In genomic region chr14:54072283-54072912, GRCm38 (mm10) we compare ENCODE assay signal across 14 mouse cellular contexts.
A peak's percentile ranks its signal among the peaks of the same experiment; 100 is the strongest.
DNase-seq lines count a peak whose midpoint lies in the region; ATAC-seq lines count a peak whose summit lies in the region.
"Had no signal": no experiment of that assay in that cellular context is flagged by ENCODE, and none has a peak within 500 bp of the region (broad histone marks: within the 10 kb centered on the region; RNA-seq: fewer than 3 reads in every experiment).

No protein-coding gene starts in this region.

- no peaks in the 10 kb centered on the region for H3K27me3 ChIP-seq in lung, embryonic 15.5 days
- H3K27me3 ChIP-seq: forebrain, embryonic 15.5 days; hindbrain, embryonic 15.5 days; Patski had no signal

- H3K9me3 ChIP-seq in lung, embryonic 15.5 days, result no peaks in the 10 kb centered on the region
- H3K9me3 ChIP-seq: forebrain, embryonic 15.5 days; hindbrain, embryonic 15.5 days had no signal

- intact Hi-C loops in left cerebral cortex, postnatal 36 days (cut with DNase I), result no loop called here

- H3K4me2 ChIP-seq in lung, embryonic 15.5 days, result peak overlapping the region; percentile 34
- H3K4me2 ChIP-seq: forebrain, embryonic 15.5 days; hindbrain, embryonic 15.5 days had no signal

- no peak overlapping the region for H3K4me3 ChIP-seq in lung, embryonic 15.5 days
- H3K4me3 ChIP-seq: forebrain, embryonic 15.5 days; hindbrain, embryonic 15.5 days had no signal

- WGBS in lung, embryonic 15.5 days, result 32% methylated on average over 10 of the region's 10 CpGs

- no peak for DNase-seq in frontal cortex, adult 2 months (ENCODE audit: extremely low spot score in 1 of 2, low spot score in 1 of 2)
- DNase-seq in lung, adult 18-20 months, result no peak
- DNase-seq in heart, adult 8-10 months (ENCODE audit: low spot score), result peak; percentile 11
- DNase-seq in lung, postnatal 14 days, result peak; percentile 9
- no peak for DNase-seq in B cell, adult 2 months
- DNase-seq in left cerebral cortex, postnatal 36 days (ENCODE audit: low spot score in 2 of 2), result no peak
- DNase-seq: adrenal gland, postnatal 36 days; cerebellum, postnatal 36 days; thymus, adult 18-20 months had no signal

- 0 out of 2 replicates have a peak overlapping the region, but pooled peaks have one; percentile 15 for H3K27ac ChIP-seq in lung, embryonic 15.5 days
- H3K27ac ChIP-seq: forebrain, embryonic 15.5 days; hindbrain, embryonic 15.5 days had no signal

- no peak overlapping the region for H3K9ac ChIP-seq in lung, embryonic 15.5 days
- H3K9ac ChIP-seq: forebrain, embryonic 15.5 days; hindbrain, embryonic 15.5 days had no signal

- no peaks in the 10 kb centered on the region for H3K36me3 ChIP-seq in lung, embryonic 15.5 days
- H3K36me3 ChIP-seq: forebrain, embryonic 15.5 days; hindbrain, embryonic 15.5 days had no signal

- peak; percentile 38; the same call in 1 of the 2 replicates for ATAC-seq in frontal cortex, adult (ENCODE audit: low TSS enrichment)
- ATAC-seq in lung, embryonic 15.5 days (ENCODE audit: borderline replicate concordance, extremely low read depth, low FRiP score, low TSS enrichment), result peak; percentile 62; the same call in 1 of the 2 replicates
- ATAC-seq: forebrain, embryonic 15.5 days; Patski had no signal

- H3K4me1 ChIP-seq in lung, embryonic 15.5 days, result peaks cover 10% of the 10 kb centered on the region
- H3K4me1 ChIP-seq: forebrain, embryonic 15.5 days; hindbrain, embryonic 15.5 days had no signal

Comparison
In these comparisons a context has a peak if more than half of its experiments do, and no peak if none do; other contexts are left out.
1. DNase-seq: peak in heart, adult 8-10 months (single experiment) and lung, postnatal 14 days (single experiment); none in frontal cortex, adult 2 months (0 of 2), lung, adult 18-20 months (0 of 2), B cell, adult 2 months (0 of 2) and left cerebral cortex, postnatal 36 days (0 of 2).